Mouse (Mus musculus) adrenal gland, adult 10 weeks (tissue): ENCODE measurements around the gene Vmn1r100. TPM values are rescaled to one million over a fixed set of nuclear protein-coding genes. Genes with fewer than 3 reads are reported as not detected.

Source experiments
- polyA plus RNA-seq: library from polyadenylated mRNA; stranded (reverse); fragments of 350-450 nt; fragmentation: Illumina TruSeq; extraction: RNeasy Lipid Tissue Mini Kit (QIAGEN cat#74804); gene quantifications from one replicate; pipeline ENCODE4 v1.2.3, GENCODE M21; 2014; ENCODE audit warnings: low read depth, low replicate concordance

The Vmn1r100 gene
- polyA plus RNA-seq = not detected

GRCm38 (mm10) chr7:20417642-20418041, at the start of gene Vmn1r100:
TSS of gene Vmn1r100 (plus strand) at chr7:20417942.

GRCm38 (mm10) chr7:20375310-20375709, 42.4 kb upstream of the Vmn1r100 start, which contains the start of gene Gm5728:
TSS of gene Gm5728 (minus strand) at chr7:20375410.

GRCm38 (mm10) chr7:20442493-20442892, 24.8 kb downstream of the Vmn1r100 start, which contains the start of gene Vmn1r101:
TSS of gene Vmn1r101 (minus strand) at chr7:20442593.

Other genes with a start within 250 kb of the Vmn1r100 start
- gene Vmn1r94, start 249.6 kb upstream of the Vmn1r100 start, polyA plus RNA-seq = not detected
- not detected for gene Vmn1r95, start 224.2 kb upstream of the Vmn1r100 start, polyA plus RNA-seq
- not detected for gene Gm6164, start 212.3 kb upstream of the Vmn1r100 start, polyA plus RNA-seq
- gene Gm4498, start 184.1 kb upstream of the Vmn1r100 start, polyA plus RNA-seq = not detected
- not detected for gene Gm5890, start 155.1 kb upstream of the Vmn1r100 start, polyA plus RNA-seq
- not detected for gene Gm4133, start 83.9 kb upstream of the Vmn1r100 start, polyA plus RNA-seq
- gene Gm5728, start 42.5 kb upstream of the Vmn1r100 start, polyA plus RNA-seq = not detected
- gene Vmn1r101, start 24.7 kb downstream of the Vmn1r100 start, polyA plus RNA-seq = not detected
- not detected for gene Gm10670, start 57.0 kb downstream of the Vmn1r100 start, polyA plus RNA-seq
- not detected for gene Vmn1r103, start 92.6 kb downstream of the Vmn1r100 start, polyA plus RNA-seq
- gene Vmn1r104, start 115.9 kb downstream of the Vmn1r100 start, polyA plus RNA-seq = not detected
- not detected for gene Gm5726, start 127.8 kb downstream of the Vmn1r100 start, polyA plus RNA-seq
- not detected for gene Gm4141, start 158.3 kb downstream of the Vmn1r100 start, polyA plus RNA-seq
- gene Gm4513, start 181.1 kb downstream of the Vmn1r100 start, polyA plus RNA-seq = not detected